Mouse (Mus musculus) lung, embryonic 14.5 days (tissue): ENCODE data around the gene Mdm2. TPM values are rescaled to one million over a fixed set of nuclear protein-coding genes. Genes with fewer than 3 reads are reported as not detected.

Experiments
- ATAC-seq: fragments of 200-750 bp; cut with Nextera tagmentation; 2 replicates; pipeline ENCODE4 v1.8.0; 2017; ENCODE audit warnings: mild to moderate bottlenecking, moderate TSS enrichment, moderate library complexity; ENCODE audit not compliant: insufficient read depth
- DNase-seq: peaks from one replicate; pipeline ENCODE4 v3.0.0-alpha.2; 2015
- H3K27ac ChIP-seq: fragments of 300-500 bp; sonication (generic); 2 replicates; pipeline ENCODE4 v1.5.1; 2014; ENCODE audit warnings: low read depth, mild to moderate bottlenecking, moderate library complexity
- H3K27me3 ChIP-seq: fragments of 300-500 bp; sonication (generic); 2 replicates; pipeline ENCODE4 v1.6.1; 2014; ENCODE audit warnings: low read length, control low read depth; ENCODE audit not compliant: insufficient read depth
- H3K36me3 ChIP-seq: fragments of 300-500 bp; sonication (generic); 2 replicates; pipeline ENCODE4 v1.6.1; 2014; ENCODE audit warnings: control low read depth; ENCODE audit not compliant: insufficient read depth
- H3K4me1 ChIP-seq: fragments of 300-500 bp; sonication (generic); 2 replicates; pipeline ENCODE4 v1.6.1; 2014; ENCODE audit warnings: antibody characterized with exemption, control low read depth; ENCODE audit not compliant: insufficient read depth
- H3K4me2 ChIP-seq: fragments of 300-500 bp; sonication (generic); 2 replicates; pipeline ENCODE4 v1.6.1; 2014; ENCODE audit warnings: mild to moderate bottlenecking
- H3K4me3 ChIP-seq: fragments of 300-500 bp; sonication (generic); 2 replicates; pipeline ENCODE4 v1.5.1; 2014; ENCODE audit warnings: low read depth, low read length
- H3K9ac ChIP-seq: fragments of 300-500 bp; sonication (generic); 2 replicates; pipeline ENCODE4 v1.6.1; 2014
- H3K9me3 ChIP-seq: fragments of 300-500 bp; sonication (generic); 2 replicates; pipeline ENCODE4 v1.6.1; 2016; ENCODE audit warnings: low read depth, low read length, control low read depth
- CTCF ChIP-seq: IDR thresholded peaks from 2 replicates; pipeline ENCODE4 v1.5.1; 2016; ENCODE audit warnings: antibody characterized with exemption, low read depth
- WGBS: fragments of 180-500 bp; shearing (Covaris S2); extraction: QIAGEN DNeasy Blood & Tissue Kit; methylation state at CpG from one replicate; pipeline ENCODE4 v1.1.7; 2014; 5-methylcytosine and 5-hydroxymethylcytosine counted together
- polyA plus RNA-seq: library from polyadenylated mRNA; unstranded; fragments of >200 nt; fragmentation: Nextera tagmentation; extraction: Ambion mirVana; gene quantifications from 2 replicates; pipeline ENCODE4 v1.2.1, GENCODE M21; 2014

Mdm2 gene
- polyA plus RNA-seq, 1 experiment from 2014 or later: 50.5 TPM

- no peak for ATAC-seq
- WGBS: 89% methylated on average over 11 of the region's 11 CpGs
- no peak overlapping the region for H3K27ac ChIP-seq
Measured at GRCm38 (mm10) chr10:117649292-117650041, 61.1 kb downstream of the Mdm2 start.

GRCm38 (mm10) chr10:117648643-117649042 is 61.9 kb downstream of the Mdm2 start:
- no peak overlapping the region for H3K27ac ChIP-seq
- H3K9me3 ChIP-seq: no peaks in the 10 kb centered on the region
- H3K4me3 ChIP-seq: no peak overlapping the region
- H3K27me3 ChIP-seq: no peaks in the 10 kb centered on the region
- DNase-seq: no peak
- no peak for ATAC-seq
- no peaks in the 10 kb centered on the region for H3K4me1 ChIP-seq
- no peaks in the 10 kb centered on the region for H3K36me3 ChIP-seq
- no peak overlapping the region for H3K9ac ChIP-seq
- no peak for TF ChIP-seq CTCF
- WGBS: 71% methylated on average over 3 of the region's 3 CpGs
- H3K4me2 ChIP-seq: no peak overlapping the region

More at GRCm38 (mm10) chr10:117649292-117650041, 61.1 kb downstream of the Mdm2 start:
- Histone ChIP-seq H3K4me2 (no peak overlapping the region), H3K4me3 (no peak overlapping the region), H3K36me3 (no peaks in the 10 kb centered on the region), H3K4me1 (no peaks in the 10 kb centered on the region), H3K9ac (no peak overlapping the region), H3K9me3 (no peaks in the 10 kb centered on the region), H3K27me3 (no peaks in the 10 kb centered on the region)
- no peak for DNase-seq
- no peak for TF ChIP-seq CTCF

- no peaks in the 10 kb centered on the region for H3K27me3 ChIP-seq
- H3K9ac ChIP-seq: no peak overlapping the region
- no peak for TF ChIP-seq CTCF
- H3K9me3 ChIP-seq: no peaks in the 10 kb centered on the region
- ATAC-seq (no peak), DNase-seq (no peak)
- no peak overlapping the region for H3K4me3 ChIP-seq
- H3K4me2 ChIP-seq: no peak overlapping the region
- 83% methylated on average over 2 of the region's 2 CpGs for WGBS
- no peak overlapping the region for H3K27ac ChIP-seq
- H3K36me3 ChIP-seq: no peaks in the 10 kb centered on the region
- no peaks in the 10 kb centered on the region for H3K4me1 ChIP-seq
Measured at GRCm38 (mm10) chr10:117647964-117648472, 62.5 kb downstream of the Mdm2 start.

- H3K9ac ChIP-seq: no peak overlapping the region
- no peak overlapping the region for H3K4me2 ChIP-seq
- no peaks in the 10 kb centered on the region for H3K27me3 ChIP-seq
- no peaks in the 10 kb centered on the region for H3K4me1 ChIP-seq
- no peaks in the 10 kb centered on the region for H3K9me3 ChIP-seq
- ATAC-seq (no peak), DNase-seq (no peak)
- TF ChIP-seq CTCF: no peak
- WGBS: 85% methylated on average over 13 of the region's 13 CpGs
- no peaks in the 10 kb centered on the region for H3K36me3 ChIP-seq
- H3K27ac ChIP-seq: no peak overlapping the region
- H3K4me3 ChIP-seq: no peak overlapping the region
Measured at GRCm38 (mm10) chr10:117647158-117647505, 63.4 kb downstream of the Mdm2 start.

- 82% methylated on average over 5 of the region's 5 CpGs for WGBS
- Histone ChIP-seq H3K4me2 (no peak overlapping the region), H3K36me3 (no peaks in the 10 kb centered on the region), H3K9ac (no peak overlapping the region), H3K9me3 (no peaks in the 10 kb centered on the region), H3K4me3 (no peak overlapping the region), H3K4me1 (no peaks in the 10 kb centered on the region), H3K27me3 (no peaks in the 10 kb centered on the region), H3K27ac (no peak overlapping the region)
- DNase-seq (no peak), ATAC-seq (no peak)
- TF ChIP-seq CTCF: no peak
Measured at GRCm38 (mm10) chr10:117646482-117647157, 63.9 kb downstream of the Mdm2 start.

- DNase-seq: no peak
- ATAC-seq: no peak
- H3K9me3 ChIP-seq: no peaks in the 10 kb centered on the region
- no peaks in the 10 kb centered on the region for H3K4me1 ChIP-seq
- H3K4me2 ChIP-seq: no peak overlapping the region
- H3K27me3 ChIP-seq: no peaks in the 10 kb centered on the region
- TF ChIP-seq CTCF: no peak
- no peak overlapping the region for H3K27ac ChIP-seq
- no peak overlapping the region for H3K9ac ChIP-seq
- H3K4me3 ChIP-seq: no peak overlapping the region
- WGBS: 74% methylated on average over 7 of the region's 7 CpGs
- H3K36me3 ChIP-seq: no peaks in the 10 kb centered on the region
Measured at GRCm38 (mm10) chr10:117645487-117645964, 65.0 kb downstream of the Mdm2 start.

- WGBS: 77% methylated on average over 11 of the region's 11 CpGs
- no peak for TF ChIP-seq CTCF
- H3K9me3 ChIP-seq: no peaks in the 10 kb centered on the region
- H3K27me3 ChIP-seq: no peaks in the 10 kb centered on the region
- H3K4me3 ChIP-seq: no peak overlapping the region
- H3K4me2 ChIP-seq: no peak overlapping the region
- no peak for ATAC-seq
- no peak overlapping the region for H3K9ac ChIP-seq
- no peaks in the 10 kb centered on the region for H3K4me1 ChIP-seq
- DNase-seq: no peak
- H3K36me3 ChIP-seq: no peaks in the 10 kb centered on the region
- H3K27ac ChIP-seq: no peak overlapping the region
Measured at GRCm38 (mm10) chr10:117644828-117645227, 65.7 kb downstream of the Mdm2 start.
